Mouse (Mus musculus) cerebellum, postnatal 14 days (tissue): ENCODE data around the gene Sdhb.

Source experiments
- DNase-seq, 2 experiments: peaks; one replicate each; pipeline ENCODE4 v3.0.0; 2021; ENCODE audit warnings: mixed read lengths in 2 of 2

Sdhb gene

DNA sequence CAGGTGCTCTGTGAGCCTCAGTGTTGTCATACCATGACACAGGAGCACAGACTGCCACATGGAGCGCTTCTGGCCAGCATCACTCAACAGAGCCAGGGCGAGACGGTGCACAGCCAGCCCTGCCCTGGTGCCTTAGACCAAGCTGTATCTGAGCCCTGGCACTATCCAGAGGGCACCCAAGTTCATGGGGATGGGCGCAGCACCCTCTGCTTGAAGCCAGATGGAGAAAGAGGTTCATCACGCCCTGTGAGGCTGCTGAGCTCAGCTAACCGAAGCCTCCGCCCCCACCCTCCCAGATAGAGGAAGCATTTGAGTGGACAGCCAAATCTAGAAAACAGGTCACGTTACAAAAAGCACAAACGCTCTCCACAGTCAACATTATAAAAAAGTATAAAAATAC, 55.3 kb downstream of the Sdhb start:
- no peak for DNase-seq

DNA sequence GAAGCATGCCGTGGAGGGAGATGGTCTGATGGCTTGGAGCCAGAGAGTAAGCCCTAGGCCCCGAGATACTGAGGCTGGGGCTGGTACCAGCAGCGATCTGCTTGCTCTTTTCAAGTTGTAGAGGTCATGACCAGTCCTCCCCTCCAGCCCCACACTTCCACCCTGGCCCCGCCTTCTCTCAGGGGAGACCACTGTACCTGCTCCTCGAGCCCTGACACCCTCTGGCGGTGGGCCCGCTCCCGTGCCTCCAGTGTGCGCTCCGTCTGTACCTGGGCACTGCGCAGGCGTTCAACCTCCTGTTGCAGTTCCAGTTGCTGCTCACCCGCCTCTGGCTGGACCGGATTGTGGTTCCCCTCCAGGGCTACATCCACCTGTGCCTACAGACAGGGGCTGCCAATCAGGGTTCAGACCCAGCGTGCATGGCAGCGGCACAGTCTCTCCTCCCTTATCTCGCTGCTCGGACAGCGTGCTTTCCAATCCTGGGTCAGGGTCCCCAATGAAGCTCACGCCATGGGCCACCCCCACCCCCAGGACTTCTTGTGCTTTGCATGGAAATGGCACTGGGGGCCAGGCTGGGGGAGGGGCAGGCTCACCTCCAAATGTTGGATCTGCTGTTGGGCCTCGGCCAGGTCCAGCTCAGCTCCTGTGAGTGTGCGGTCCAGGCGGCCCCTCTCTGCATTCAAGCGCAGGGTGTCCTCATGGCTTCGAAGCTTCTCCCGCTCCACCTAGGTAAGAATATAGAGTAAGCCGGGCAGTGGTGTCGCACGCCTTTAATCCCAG, 56.8 kb downstream of the Sdhb start:
- DNase-seq: no peak

DNA sequence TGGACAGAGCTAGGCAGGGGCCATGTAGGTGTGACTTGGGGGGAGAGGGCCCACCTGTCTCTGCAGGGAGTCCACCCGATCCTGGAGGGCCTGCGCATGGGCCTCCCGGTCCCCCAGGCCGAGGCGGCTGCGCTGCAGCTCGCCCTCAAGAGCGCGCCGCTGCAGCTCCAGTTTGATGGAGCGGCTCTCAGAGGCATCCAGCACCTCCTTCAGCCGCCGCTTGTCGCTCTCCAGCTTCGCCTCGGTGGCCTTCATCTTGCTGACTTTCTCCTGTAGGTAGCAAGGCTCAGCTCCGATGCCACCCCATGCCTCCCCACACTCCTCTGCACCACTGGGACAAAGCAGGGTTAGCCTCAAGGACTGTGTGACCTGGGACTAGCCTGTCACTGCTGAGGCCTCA, 59.2 kb downstream of the Sdhb start:
- no peak for DNase-seq

DNA sequence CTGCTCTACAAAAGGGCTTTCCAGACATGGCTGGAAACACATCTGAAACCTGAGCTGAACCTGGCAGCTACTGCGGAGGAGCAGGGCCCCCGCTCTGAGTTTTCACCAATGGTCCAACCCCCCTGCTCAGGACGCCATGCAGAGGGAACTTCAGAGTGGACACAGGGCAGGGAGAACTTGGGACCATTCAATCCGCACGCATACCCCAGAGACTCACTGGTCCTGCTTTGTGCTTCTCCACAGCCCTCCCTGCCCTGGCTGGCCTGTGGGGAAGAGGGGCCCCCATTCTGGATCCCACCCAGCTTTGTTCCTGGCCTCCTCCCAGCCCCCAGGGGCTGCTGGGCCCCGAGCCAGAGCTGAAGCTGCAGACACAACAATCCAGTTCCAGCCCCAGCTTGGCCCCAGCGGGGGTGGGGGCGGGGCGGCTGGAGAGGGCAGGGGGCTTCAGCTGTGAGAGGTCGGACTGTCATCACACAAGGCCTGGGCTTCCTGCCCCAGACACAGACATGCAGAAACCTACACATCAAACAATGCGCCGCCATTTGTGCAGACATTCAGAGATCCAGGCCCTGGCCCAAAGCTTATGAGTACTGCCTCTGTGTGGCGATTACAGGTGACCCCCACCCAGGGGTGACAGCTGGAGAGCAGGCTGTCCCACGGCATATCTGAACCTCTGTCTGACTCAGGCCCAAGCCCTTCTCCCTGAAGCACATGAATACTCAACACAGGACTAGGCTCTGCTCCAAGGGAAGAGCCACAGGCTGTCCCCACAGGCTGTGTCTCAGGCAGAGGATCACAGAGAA, 60.0 kb downstream of the Sdhb start:
- peak; percentile 78 to 81 for DNase-seq

DNA sequence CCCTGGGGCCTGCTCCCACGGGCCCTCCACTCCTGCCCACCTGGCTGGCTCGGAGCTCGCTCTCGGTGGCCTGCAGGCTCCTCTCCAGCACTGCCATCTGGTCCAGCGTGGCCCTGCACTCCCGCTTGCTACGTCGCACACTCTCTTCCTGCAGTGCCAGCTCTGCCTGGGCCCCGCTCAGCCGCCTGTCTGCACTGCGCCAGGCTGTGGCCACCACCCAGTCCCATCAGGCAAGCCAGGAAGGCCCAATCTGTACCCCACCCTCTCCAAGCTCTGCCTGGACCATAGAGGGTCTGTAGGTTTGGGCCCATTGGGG, 60.6 kb downstream of the Sdhb start:
- DNase-seq: peak; percentile 59 to 70

DNA sequence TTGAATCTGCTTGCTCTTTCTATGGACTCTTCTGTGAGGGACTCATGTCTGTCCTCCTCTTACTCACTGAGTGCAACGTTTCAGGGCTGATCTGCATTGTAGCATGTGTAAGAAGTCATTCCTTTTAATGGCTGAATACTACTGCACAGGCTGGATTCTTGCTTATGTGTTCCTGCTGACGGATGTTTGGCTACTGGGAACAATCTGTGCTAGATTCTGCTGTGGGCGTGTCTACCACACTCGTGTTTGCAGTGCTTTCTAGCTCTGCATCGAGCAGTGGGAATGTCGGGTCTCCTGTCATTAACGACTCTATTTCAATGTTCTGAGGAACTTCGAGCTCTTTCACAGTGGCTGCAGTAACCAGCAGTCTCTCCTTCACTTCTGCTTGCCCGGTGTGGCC, 63.0 kb downstream of the Sdhb start:
- no peak for DNase-seq

DNA sequence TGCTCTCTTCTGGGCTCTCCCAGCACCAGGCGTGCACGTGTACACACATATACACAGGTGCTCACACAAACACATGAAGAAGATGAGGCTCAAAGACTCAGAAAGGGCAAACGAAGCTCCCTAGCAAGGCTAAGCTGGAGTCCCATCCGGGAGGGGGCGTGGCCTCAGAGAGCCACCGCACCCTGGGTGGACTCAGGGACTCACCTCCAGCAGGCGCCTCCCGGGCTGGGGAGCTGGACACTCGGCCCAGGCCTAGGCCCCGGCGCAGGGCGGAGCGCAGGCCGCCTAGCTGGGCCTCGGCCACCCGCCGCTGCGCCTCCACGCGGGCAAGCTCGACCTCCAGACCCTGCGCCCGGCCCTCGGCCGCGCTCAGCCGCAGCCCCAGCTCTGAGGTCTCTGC, 64.0 kb downstream of the Sdhb start:
- no peak for DNase-seq
